Mouse (Mus musculus) embryonic facial prominence, embryonic 15.5 days (tissue): ENCODE data around the gene Agxt. TPM values are rescaled to one million over a fixed set of nuclear protein-coding genes. Genes with fewer than 3 reads are reported as not detected.

Experiments used
- ATAC-seq: fragments of 200-750 bp; cut with Nextera tagmentation; 2 replicates; pipeline ENCODE4 v1.8.0; 2017; ENCODE audit warnings: low read depth, moderate TSS enrichment; ENCODE audit not compliant: insufficient number of reproducible peaks, low FRiP score, low TSS enrichment
- H3K27ac ChIP-seq: fragments of 300-500 bp; sonication (generic); replicated peaks from 2 replicates; pipeline ENCODE4 v1.5.1; 2015; ENCODE audit warnings: mild to moderate bottlenecking, inconsistent platforms
- H3K27me3 ChIP-seq: fragments of 300-500 bp; sonication (generic); 2 replicates; pipeline ENCODE4 v1.6.1; 2015; ENCODE audit warnings: inconsistent platforms
- H3K36me3 ChIP-seq: fragments of 300-500 bp; sonication (generic); 2 replicates; pipeline ENCODE4 v1.6.1; 2015; ENCODE audit warnings: mild to moderate bottlenecking, inconsistent platforms
- H3K4me1 ChIP-seq: fragments of 300-500 bp; sonication (generic); 2 replicates; pipeline ENCODE4 v1.6.1; 2015; ENCODE audit warnings: inconsistent platforms
- H3K4me2 ChIP-seq: fragments of 300-500 bp; sonication (generic); replicated peaks from 2 replicates; pipeline ENCODE4 v1.6.1; 2015; ENCODE audit warnings: mild to moderate bottlenecking, inconsistent platforms
- H3K4me3 ChIP-seq: fragments of 300-500 bp; sonication (generic); replicated peaks from 2 replicates; pipeline ENCODE4 v1.5.1; 2015; ENCODE audit warnings: mild to moderate bottlenecking, inconsistent platforms
- H3K9ac ChIP-seq: fragments of 300-500 bp; sonication (generic); 2 replicates; pipeline ENCODE4 v1.6.1; 2015; ENCODE audit warnings: inconsistent platforms
- H3K9me3 ChIP-seq: fragments of 300-500 bp; sonication (generic); replicated peaks from 2 replicates; pipeline ENCODE4 v1.6.1; 2016; ENCODE audit warnings: inconsistent platforms
- whole genome bisulfite sequencing: fragments of 180-500 bp; shearing (Covaris S2); methylation state at CpG from one replicate; pipeline ENCODE4 v1.1.7; 2015; 5-methylcytosine and 5-hydroxymethylcytosine counted together
- polyA plus RNA-seq: library from polyadenylated mRNA; unstranded; fragments of >200 nt; fragmentation: Nextera tagmentation; extraction: Ambion mirVana; gene quantifications from 2 replicates; pipeline ENCODE4 v1.2.1, GENCODE M21; 2015

The Agxt gene
- 0.11 TPM in 1 of 2 replicates, not detected in the other for polyA plus RNA-seq

DNA sequence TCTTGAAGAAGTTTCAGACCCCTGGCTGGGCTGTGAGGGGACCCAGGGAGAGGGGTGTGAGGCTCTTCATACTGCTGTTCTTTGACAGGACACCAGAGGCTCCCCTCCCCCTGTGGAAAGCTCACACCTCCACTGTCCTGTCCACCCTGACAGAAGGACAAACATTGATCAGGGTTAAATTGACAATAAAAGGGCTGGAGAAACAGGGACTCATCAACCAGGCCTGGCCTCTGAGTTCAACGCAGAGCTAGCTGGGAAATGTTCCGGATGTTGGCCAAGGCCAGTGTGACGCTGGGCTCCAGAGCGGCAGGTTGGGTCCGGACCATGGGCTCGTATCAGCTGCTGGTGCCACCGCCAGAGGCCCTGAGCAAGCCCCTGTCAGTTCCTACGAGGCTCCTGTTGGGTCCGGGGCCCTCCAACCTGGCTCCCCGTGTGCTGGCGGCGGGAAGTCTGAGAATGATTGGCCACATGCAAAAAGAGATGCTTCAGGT is at the start of gene Agxt:
Gene Agxt, plus strand, starts transcription at position 205 of the 491 bp plus-strand sequence.
- H3K4me3 ChIP-seq, result no peak within 1 kb of the TSS
- H3K4me2 ChIP-seq, result no peak within 1 kb of the TSS
- no peak for ATAC-seq
- no peaks in the 10 kb centered on the region for H3K4me1 ChIP-seq
- H3K9me3 ChIP-seq, result no peaks in the 10 kb centered on the region
- no peak within 1 kb of the TSS for H3K9ac ChIP-seq
- H3K36me3 ChIP-seq, result no peaks in the 10 kb centered on the region
- H3K27me3 ChIP-seq, result no peaks in the 10 kb centered on the region
- H3K27ac ChIP-seq, result no peak within 1 kb of the TSS
- 85% methylated on average over 12 of the region's 12 CpGs for WGBS

DNA sequence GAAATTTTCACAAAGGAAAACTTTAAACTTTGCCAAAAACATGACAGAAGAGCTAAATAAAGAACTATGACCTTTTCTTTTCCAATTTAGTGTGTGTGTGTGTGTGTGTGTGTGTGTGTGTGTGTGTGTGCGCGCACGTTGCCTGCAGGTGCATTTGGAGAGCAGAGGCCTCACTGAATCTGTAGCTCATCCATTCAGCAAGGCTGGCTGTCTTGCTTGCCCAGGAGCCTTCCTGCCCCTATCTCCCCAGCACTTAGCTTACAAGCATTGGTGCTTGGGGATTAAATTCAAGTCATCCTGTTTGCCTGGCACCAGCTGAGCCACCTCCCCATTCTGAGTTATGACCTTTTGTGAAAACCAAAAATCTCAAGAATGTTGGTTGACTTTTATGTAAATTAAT is 42.5 kb upstream of the Agxt start:
- Histone ChIP-seq H3K36me3 (no peaks in the 10 kb centered on the region), H3K27ac (no peak overlapping the region), H3K4me3 (no peak overlapping the region), H3K9me3 (no peaks in the 10 kb centered on the region), H3K4me2 (no peak overlapping the region), H3K9ac (no peak overlapping the region), H3K4me1 (no peaks in the 10 kb centered on the region), H3K27me3 (no peaks in the 10 kb centered on the region)
- ATAC-seq, result no peak
- 87% methylated on average over 3 of the region's 3 CpGs for WGBS

DNA sequence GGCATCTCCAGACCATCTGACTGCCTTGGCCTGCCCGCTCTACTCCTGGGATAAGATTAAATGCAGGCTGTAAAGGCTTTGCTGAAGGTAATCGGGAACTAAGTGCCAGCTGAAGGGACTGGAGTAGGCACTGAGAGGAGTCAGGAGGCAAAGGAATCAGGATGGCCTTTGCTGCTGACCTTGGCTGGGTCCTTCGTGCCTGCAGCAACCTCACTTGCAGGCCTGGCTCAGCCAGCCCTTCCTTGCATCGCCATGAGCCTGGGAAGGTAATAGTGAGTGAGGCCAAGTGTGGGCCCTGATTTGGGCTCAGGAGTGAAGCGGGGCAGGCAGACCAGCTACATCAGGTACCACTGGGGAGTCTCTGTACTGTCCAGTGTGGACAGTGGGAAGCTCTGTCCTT is 36.1 kb upstream of the Agxt start:
- Histone ChIP-seq H3K9ac (no peak overlapping the region), H3K9me3 (no peaks in the 10 kb centered on the region), H3K4me2 (no peak overlapping the region), H3K4me3 (no peak overlapping the region), H3K36me3 (no peaks in the 10 kb centered on the region), H3K27ac (no peak overlapping the region), H3K4me1 (peaks cover 22% of the 10 kb centered on the region), H3K27me3 (peaks cover 37% of the 10 kb centered on the region)
- 84% methylated on average over 5 of the region's 5 CpGs for WGBS
- no peak for ATAC-seq

DNA sequence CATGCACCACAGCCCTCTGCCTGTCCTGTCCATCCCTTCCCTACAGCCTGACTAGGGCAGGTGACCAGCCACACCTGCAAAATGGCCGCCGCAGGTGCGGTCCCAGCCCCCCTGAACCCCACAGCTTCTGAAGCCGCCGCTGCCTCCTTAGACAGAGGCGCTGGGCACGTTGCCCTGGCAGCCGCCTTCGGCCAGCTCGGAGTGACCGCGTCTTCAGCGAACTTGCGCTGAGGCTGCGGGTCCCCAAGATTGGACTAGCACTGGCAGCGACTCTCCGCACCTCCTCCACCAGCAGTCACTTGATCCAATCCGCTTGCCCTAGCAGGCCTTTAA is 34.8 kb upstream of the Agxt start:
- 2% methylated on average over 18 of the region's 18 CpGs for WGBS
- Histone ChIP-seq H3K36me3 (no peaks in the 10 kb centered on the region), H3K4me3 (peak overlapping the region; percentile 55), H3K4me1 (peaks cover 22% of the 10 kb centered on the region), H3K27me3 (peaks cover 37% of the 10 kb centered on the region), H3K9me3 (no peaks in the 10 kb centered on the region), H3K4me2 (peak overlapping the region; percentile 98), H3K9ac (peak overlapping the region; percentile 35; the same call in 1 of the 2 replicates), H3K27ac (no peak overlapping the region)
- ATAC-seq, result no peak

DNA sequence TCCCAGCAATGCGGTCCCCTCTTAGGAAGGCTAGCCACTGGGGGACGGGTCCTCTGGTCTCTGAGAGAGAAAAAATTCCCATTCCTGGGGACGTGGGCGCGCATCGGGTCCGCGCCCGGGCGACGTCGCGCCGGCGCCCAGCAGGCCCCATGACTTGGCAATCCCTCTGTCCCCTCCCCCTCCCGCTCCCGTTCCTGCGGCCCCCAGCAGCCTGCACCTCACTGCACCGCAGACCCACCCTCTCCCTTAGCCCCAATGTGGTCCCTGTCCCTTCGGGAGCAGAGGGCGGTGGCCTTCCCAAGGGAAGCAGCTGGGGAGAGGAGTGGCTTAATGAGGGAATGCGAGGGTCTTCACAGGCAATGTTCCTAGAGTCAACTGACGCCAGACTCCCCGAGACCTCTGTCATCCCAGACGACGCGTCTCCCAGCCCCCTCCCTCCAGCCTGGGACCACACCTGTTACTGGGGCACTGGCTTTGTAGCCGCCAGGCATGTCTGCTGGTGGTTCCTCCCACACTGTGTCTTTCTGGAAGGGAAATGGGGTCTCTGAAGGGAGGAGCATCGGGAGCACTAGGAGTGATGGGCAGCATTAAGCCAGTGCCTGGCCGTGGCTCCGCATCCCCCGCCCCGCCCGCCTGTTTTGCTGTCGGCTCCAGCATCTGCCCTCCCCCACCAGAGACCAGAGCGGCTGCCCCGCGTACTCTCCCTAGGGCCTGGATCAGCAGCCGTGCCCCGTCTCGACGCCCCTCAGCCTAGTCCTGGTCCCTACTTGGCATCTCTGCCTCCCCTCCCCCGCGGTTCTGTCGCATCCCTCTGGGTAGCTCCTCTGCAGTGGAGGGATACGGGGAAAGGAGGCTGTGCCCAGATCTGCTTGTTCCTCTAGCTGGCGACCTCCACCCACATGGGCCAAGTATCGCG is 34.2 kb upstream of the Agxt start:
- Histone ChIP-seq H3K4me1 (peaks cover 22% of the 10 kb centered on the region), H3K27ac (no peak overlapping the region), H3K36me3 (no peaks in the 10 kb centered on the region), H3K4me3 (peak overlapping the region; percentile 55), H3K9ac (peak overlapping the region; percentile 35; the same call in 1 of the 2 replicates), H3K4me2 (peak overlapping the region; percentile 98), H3K9me3 (no peaks in the 10 kb centered on the region), H3K27me3 (peaks cover 37% of the 10 kb centered on the region)
- peak; percentile 66 for ATAC-seq
- WGBS, result under 1% methylated on average over 49 of the region's 49 CpGs

DNA sequence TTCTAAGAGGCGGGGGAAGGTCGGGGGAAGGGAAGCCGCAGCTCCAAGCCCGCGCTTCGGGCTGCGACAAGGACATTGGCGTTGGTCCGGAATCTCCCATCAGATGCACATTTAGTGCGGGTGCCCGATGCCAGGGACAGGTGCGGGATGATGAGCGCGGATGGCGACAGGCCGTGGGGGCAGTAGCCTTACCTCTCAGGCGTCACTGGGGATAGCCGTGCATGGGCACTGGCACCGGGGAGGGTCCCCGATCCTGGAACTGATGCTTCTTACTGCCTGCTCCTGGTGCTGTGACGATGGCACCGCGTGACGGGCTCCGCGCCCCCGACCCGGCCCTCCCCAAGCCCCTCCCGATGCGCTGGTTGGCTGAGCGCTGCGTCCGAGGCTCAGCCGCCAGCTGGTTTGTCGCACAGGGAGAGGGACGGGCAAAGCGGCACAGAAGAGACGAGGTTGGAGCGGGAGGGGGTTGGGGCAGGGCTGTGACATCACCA is 33.4 kb upstream of the Agxt start, which contains the start of gene Kif1a:
Gene Kif1a, minus strand, starts transcription at position 381 of the 491 bp plus-strand sequence.
- peak within 1 kb of the TSS; percentile 35; the same call in 1 of the 2 replicates for H3K9ac ChIP-seq
- WGBS, result under 1% methylated on average over 39 of the region's 39 CpGs
- ATAC-seq, result peak; percentile 65
- no peak within 1 kb of the TSS for H3K27ac ChIP-seq
- peaks cover 37% of the 10 kb centered on the region for H3K27me3 ChIP-seq
- H3K4me2 ChIP-seq, result peak within 1 kb of the TSS; percentile 98
- H3K4me1 ChIP-seq, result peaks cover 22% of the 10 kb centered on the region
- no peaks in the 10 kb centered on the region for H3K36me3 ChIP-seq
- peak within 1 kb of the TSS; percentile 55 for H3K4me3 ChIP-seq
- no peaks in the 10 kb centered on the region for H3K9me3 ChIP-seq

DNA sequence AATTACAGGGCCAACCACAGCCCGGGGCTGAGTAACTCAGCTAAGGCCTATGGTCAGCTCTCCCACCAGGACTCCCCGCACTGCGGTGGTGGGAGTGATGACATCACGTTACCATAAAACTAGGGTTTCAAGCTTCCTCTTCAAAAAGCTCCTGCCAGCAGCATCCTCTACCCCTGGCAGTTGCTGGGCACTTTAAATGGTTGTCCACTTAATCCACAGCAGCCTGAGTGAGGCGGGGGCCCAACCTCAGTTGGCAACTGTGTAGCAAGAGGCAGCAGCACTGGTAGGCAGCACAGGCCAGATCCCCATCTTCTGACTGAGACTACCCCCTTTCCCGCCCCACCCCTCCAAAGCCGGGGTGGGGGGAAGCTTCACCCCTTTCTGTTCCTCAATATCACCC is 32.3 kb upstream of the Agxt start:
- Histone ChIP-seq H3K4me3 (no peak overlapping the region), H3K4me1 (peaks cover 22% of the 10 kb centered on the region), H3K4me2 (no peak overlapping the region), H3K27me3 (peaks cover 37% of the 10 kb centered on the region), H3K36me3 (no peaks in the 10 kb centered on the region), H3K9ac (no peak overlapping the region), H3K9me3 (no peaks in the 10 kb centered on the region), H3K27ac (no peak overlapping the region)
- 64% methylated on average over 7 of the region's 7 CpGs for WGBS
- ATAC-seq, result no peak

DNA sequence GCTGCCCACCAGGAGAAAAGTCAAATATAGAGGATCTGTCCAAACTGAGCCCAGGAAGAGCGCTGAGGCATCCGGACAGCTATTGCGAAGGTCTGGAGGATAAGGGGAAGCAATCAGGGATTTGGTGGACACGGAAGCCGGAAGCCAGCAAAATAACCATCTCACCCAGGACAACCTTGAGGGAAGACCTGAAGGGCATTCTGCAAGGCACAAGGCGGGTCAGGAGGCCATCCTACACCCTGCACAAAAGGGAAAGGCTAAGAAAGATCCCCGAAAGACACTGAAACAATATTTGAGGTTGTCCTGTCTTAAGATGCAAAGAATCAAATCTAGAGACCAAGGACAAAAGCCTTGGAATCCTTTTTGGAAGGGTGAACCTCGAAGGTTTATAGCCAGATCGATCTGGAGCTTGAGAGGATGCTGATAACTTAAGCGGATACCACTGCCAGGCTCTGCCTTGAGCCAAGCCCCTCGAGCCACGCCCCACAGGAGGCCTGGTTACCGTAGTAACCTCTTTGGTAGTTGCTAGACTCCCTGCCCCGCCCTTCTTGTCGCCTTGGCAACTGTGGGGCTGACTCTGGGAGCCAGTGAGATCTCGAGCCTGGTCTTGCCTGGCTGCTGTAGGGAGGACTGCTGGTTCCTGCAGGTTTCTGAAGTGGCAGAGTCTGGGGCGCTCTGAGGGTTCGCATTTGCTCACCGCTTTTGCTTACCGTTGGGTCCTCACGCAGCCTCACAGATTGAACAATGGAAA is 20.2 kb upstream of the Agxt start:
- Histone ChIP-seq H3K4me3 (peak overlapping the region; percentile 40), H3K4me1 (peaks cover 10% of the 10 kb centered on the region), H3K27me3 (no peaks in the 10 kb centered on the region), H3K36me3 (no peaks in the 10 kb centered on the region), H3K27ac (no peak overlapping the region), H3K4me2 (peak overlapping the region; percentile 51), H3K9me3 (no peaks in the 10 kb centered on the region), H3K9ac (no peak overlapping the region)
- ATAC-seq, result peak; percentile 97
- 25% methylated on average over 21 of the region's 21 CpGs for WGBS

DNA sequence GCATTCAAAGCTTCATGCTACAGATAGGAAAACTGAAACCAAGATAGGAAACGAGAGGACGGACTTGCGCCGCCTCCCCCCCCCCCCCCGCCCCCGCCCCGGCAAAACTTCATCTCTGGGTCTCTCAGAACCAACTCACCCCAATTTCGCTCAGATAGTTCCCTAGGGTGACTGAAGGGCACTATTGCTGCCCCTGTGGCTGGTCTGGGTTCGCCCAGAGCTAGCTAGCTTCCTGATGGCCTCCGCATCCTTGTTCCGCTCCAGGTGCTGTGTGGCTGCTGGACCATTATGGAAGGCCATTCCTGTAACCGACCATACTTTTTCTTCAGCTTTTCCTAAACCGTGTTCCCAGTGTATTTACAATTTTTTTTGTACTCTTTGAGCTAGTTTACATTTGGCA is 19.6 kb upstream of the Agxt start:
- Histone ChIP-seq H3K27me3 (no peaks in the 10 kb centered on the region), H3K36me3 (no peaks in the 10 kb centered on the region), H3K27ac (no peak overlapping the region), H3K4me1 (peaks cover 10% of the 10 kb centered on the region), H3K9ac (no peak overlapping the region), H3K4me2 (peak overlapping the region; percentile 51), H3K4me3 (peak overlapping the region; percentile 40), H3K9me3 (no peaks in the 10 kb centered on the region)
- 23% methylated on average over 8 of the region's 13 CpGs for WGBS
- ATAC-seq, result no peak

DNA sequence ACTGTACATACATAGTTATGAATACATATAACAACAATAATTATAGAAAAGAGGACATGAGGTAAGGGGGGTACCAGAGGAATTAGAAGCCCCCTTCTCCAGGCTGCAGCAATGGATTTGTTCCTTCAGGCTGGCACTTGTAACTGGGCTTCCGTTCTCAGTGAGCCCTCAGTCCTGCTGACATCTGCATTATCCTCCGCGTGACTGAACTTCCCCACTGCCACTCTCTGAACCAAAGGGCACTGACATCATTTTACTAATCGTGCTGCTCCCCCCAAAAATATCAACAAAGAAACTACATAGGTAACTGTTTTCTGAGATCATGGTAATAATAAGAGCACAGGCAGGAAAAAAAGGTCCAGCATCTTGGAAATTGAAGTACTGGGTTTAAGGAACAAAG is 16.2 kb upstream of the Agxt start:
- H3K9me3 ChIP-seq, result no peaks in the 10 kb centered on the region
- no peak overlapping the region for H3K9ac ChIP-seq
- H3K36me3 ChIP-seq, result no peaks in the 10 kb centered on the region
- peaks cover 14% of the 10 kb centered on the region for H3K4me1 ChIP-seq
- H3K27ac ChIP-seq, result no peak overlapping the region
- H3K4me2 ChIP-seq, result no peak overlapping the region
- H3K27me3 ChIP-seq, result no peaks in the 10 kb centered on the region
- H3K4me3 ChIP-seq, result no peak overlapping the region
- no peak for ATAC-seq
- WGBS, result 39% methylated on average over 4 of the region's 4 CpGs
